In genomic region chr3:121600388-121600787, GRCm38 (mm10) we compare ENCODE assay signal across 26 mouse cellular contexts.
DNase-seq lines count a peak whose midpoint lies in the region; ATAC-seq and TF ChIP-seq lines count a peak whose summit lies in the region.
"Had no signal": no experiment of that assay in that cellular context is flagged by ENCODE, and none has a peak within 500 bp of the region (broad histone marks: within the 10 kb centered on the region; RNA-seq: fewer than 3 reads in every experiment).

No protein-coding gene starts in this region.

- H3K27ac ChIP-seq in CH12.LX (ENCODE audit: insufficient read depth, low read depth) (no peak overlapping the region), ES-Bruce4 (ENCODE audit: insufficient read depth, low read length) (no peak overlapping the region; the same call in 1 of the 2 replicates)
- no peak overlapping the region for H3K27ac ChIP-seq in forebrain, embryonic 12.5 days
- H3K27ac ChIP-seq: embryonic facial prominence, embryonic 13.5 days; embryonic facial prominence, embryonic 15.5 days; forebrain, embryonic 10.5 days; forebrain, embryonic 13.5 days; forebrain, embryonic 15.5 days had no signal

- no peak for TF ChIP-seq POLR2A in CH12.LX (IDR thresholded peaks at IDR 0.05; ENCODE audit: low read depth, low read length)
- TF ChIP-seq POLR2A in ES-Bruce4 (IDR thresholded peaks at IDR 0.05; ENCODE audit: insufficient read depth, low read length) = no peak

- peak; percentile 70 for TF ChIP-seq EP300 in CH12.LX (IDR thresholded peaks at IDR 0.05; ENCODE audit: low read length)
- no peak for TF ChIP-seq EP300 in ES-Bruce4 (IDR thresholded peaks at IDR 0.05; ENCODE audit: insufficient read depth, low read depth, low read length)

- H3K4me3 ChIP-seq in CH12.LX (replicated peaks in 1 of 3; ENCODE audit: low read depth in 2 of 3, low read length in 2 of 3, poor library complexity in 1 of 3) (no peak overlapping the region), ES-Bruce4 (ENCODE audit: low read depth, low read length) (no peak overlapping the region)
- H3K4me3 ChIP-seq in forebrain, embryonic 12.5 days (replicated peaks) = no peak overlapping the region
- H3K4me3 ChIP-seq: embryonic facial prominence, embryonic 13.5 days; embryonic facial prominence, embryonic 15.5 days; erythroblast, embryonic 14.5 days; forebrain, embryonic 10.5 days; forebrain, embryonic 13.5 days; forebrain, embryonic 15.5 days had no signal

- TF ChIP-seq CTCF in CH12.LX (conservative IDR thresholded peaks at IDR 0.05 in 1 of 2, IDR thresholded peaks at IDR 0.05 in 1 of 2; ENCODE audit: low read depth in 2 of 2, low read length in 2 of 2) (no peak), ES-Bruce4 (IDR thresholded peaks at IDR 0.05; ENCODE audit: low read depth, low read length) (no peak)

- WGBS in forebrain, embryonic 12.5 days = 92% methylated on average over 4 of the region's 4 CpGs

- H3K79me2 ChIP-seq in CH12.LX (replicated peaks; ENCODE audit: control insufficient read depth, extremely low read depth, insufficient read depth, poor library complexity, severe bottlenecking) = no peaks in the 10 kb centered on the region

- TF ChIP-seq RAD21 in CH12.LX (IDR thresholded peaks at IDR 0.05; ENCODE audit: low read depth, low read length) = no peak

- in situ Hi-C loops in CH12.LX (cut with MboI; ENCODE audit: low pct_ligation_motif_present, low pct_unique_long_range_greater_than_20kb, low sequenced_read_pairs) = no loop called here

- H3K9ac ChIP-seq in CH12.LX (ENCODE audit: insufficient read depth, low read depth) = no peak overlapping the region
- H3K9ac ChIP-seq in ES-Bruce4 (ENCODE audit: low read depth, poor library complexity, severe bottlenecking) = peak overlapping the region; percentile 69; the same call in 1 of the 2 replicates
- H3K9ac ChIP-seq in forebrain, embryonic 12.5 days = no peak overlapping the region
- H3K9ac ChIP-seq: embryonic facial prominence, embryonic 13.5 days; embryonic facial prominence, embryonic 15.5 days; forebrain, embryonic 13.5 days; forebrain, embryonic 15.5 days; forebrain, postnatal 0 days had no signal

- no peaks in the 10 kb centered on the region for H3K9me3 ChIP-seq in CH12.LX (replicated peaks; ENCODE audit: low read length)
- H3K9me3 ChIP-seq in ES-Bruce4 (replicated peaks; ENCODE audit: control insufficient read depth, insufficient read depth, low read length, poor library complexity, severe bottlenecking) = no peaks in the 10 kb centered on the region
- no peaks in the 10 kb centered on the region for H3K9me3 ChIP-seq in forebrain, embryonic 12.5 days
- H3K9me3 ChIP-seq: embryonic facial prominence, embryonic 13.5 days; embryonic facial prominence, embryonic 15.5 days; forebrain, embryonic 10.5 days; forebrain, embryonic 13.5 days; forebrain, embryonic 15.5 days; G1E had no signal

- H3K4me1 ChIP-seq in CH12.LX (ENCODE audit: control insufficient read depth in 1 of 2, insufficient read depth in 2 of 2) (peaks cover 6 to 18% of the 10 kb centered on the region in 2 experiments), ES-Bruce4 (ENCODE audit: control insufficient read depth, insufficient read depth, low read length) (no peaks in the 10 kb centered on the region)
- peaks cover 6% of the 10 kb centered on the region; the same call in 1 of the 2 replicates for H3K4me1 ChIP-seq in forebrain, embryonic 12.5 days
- H3K4me1 ChIP-seq: forebrain, embryonic 15.5 days had no signal

- H3K4me2 ChIP-seq in CH12.LX (ENCODE audit: insufficient read depth, low read depth, poor library complexity, severe bottlenecking) = no peak overlapping the region
- no peak overlapping the region for H3K4me2 ChIP-seq in forebrain, embryonic 12.5 days
- H3K4me2 ChIP-seq: embryonic facial prominence, embryonic 13.5 days; embryonic facial prominence, embryonic 15.5 days; forebrain, embryonic 13.5 days; forebrain, embryonic 15.5 days had no signal

- DNase-seq in A20 (ENCODE audit: low read depth, low spot score) (peak; percentile 19), CH12.LX (ENCODE audit: extremely low read depth) (peak; percentile 48)
- DNase-seq in right cerebral cortex, postnatal 14 days = no peak
- DNase-seq in neural tube, embryonic 10.5 days (ENCODE audit: extremely low spot score, low spot score) = no peak
- DNase-seq: adrenal gland, adult 8-10 months; adrenal gland, postnatal 14 days; adrenal gland, postnatal 36 days; cerebellum, adult 11-12 months; cerebellum, adult 8-10 months; cerebellum, adult 9-11 months; cerebellum, postnatal 14 days; cerebellum, postnatal 36 days; embryo, embryonic 11 days; forebrain, postnatal 0 days had no signal

- ATAC-seq in forebrain, embryonic 12.5 days (ENCODE audit: low FRiP score) = no peak
- ATAC-seq: activated CD4-positive, CD25-positive, alpha-beta regulatory T cell, adult 4 months; CD4-positive, CD25-positive, alpha-beta regulatory T cell, adult 4 months; forebrain, embryonic 13.5 days; forebrain, embryonic 15.5 days; forebrain, postnatal 0 days; Patski had no signal

- no peaks in the 10 kb centered on the region for H3K27me3 ChIP-seq in CH12.LX (replicated peaks)
- H3K27me3 ChIP-seq in ES-Bruce4 (ENCODE audit: control insufficient read depth, insufficient read depth, low read length, poor library complexity, severe bottlenecking) = no peaks in the 10 kb centered on the region
- no peaks in the 10 kb centered on the region for H3K27me3 ChIP-seq in forebrain, embryonic 12.5 days
- H3K27me3 ChIP-seq: embryonic facial prominence, embryonic 13.5 days; embryonic facial prominence, embryonic 15.5 days; forebrain, embryonic 13.5 days; forebrain, embryonic 15.5 days; Patski had no signal

- H3K36me3 ChIP-seq in CH12.LX (replicated peaks in 1 of 2; ENCODE audit: control insufficient read depth in 1 of 2, insufficient read depth in 1 of 2, low read length in 1 of 2) (no peaks in the 10 kb centered on the region), ES-Bruce4 (ENCODE audit: control insufficient read depth, insufficient read depth, low read length, poor library complexity, severe bottlenecking) (no peaks in the 10 kb centered on the region)
- no peaks in the 10 kb centered on the region for H3K36me3 ChIP-seq in forebrain, embryonic 12.5 days (replicated peaks)
- H3K36me3 ChIP-seq: embryonic facial prominence, embryonic 13.5 days; embryonic facial prominence, embryonic 15.5 days; forebrain, embryonic 10.5 days; forebrain, embryonic 15.5 days; G1E had no signal

- dilution Hi-C loops in CH12.LX (cut with MboI; ENCODE audit: extremely low pct_ligation_motif_present, extremely low pct_unique_long_range_greater_than_20kb, low sequenced_read_pairs) = no loop called here

TF ChIP-seq in CH12.LX, 34 proteins besides CTCF, POLR2A, EP300 and RAD21:
- TF ChIP-seq MAFK (IDR thresholded peaks at IDR 0.05; ENCODE audit: insufficient replicate concordance, low read length) (no peak), IRF4 (IDR thresholded peaks at IDR 0.05; ENCODE audit: low read depth, low read length) (peak; percentile 53), RCOR1 (conservative IDR thresholded peaks at IDR 0.05; ENCODE audit: low read depth, low read length) (no peak), MEF2A (IDR thresholded peaks at IDR 0.05; ENCODE audit: borderline replicate concordance, low read depth, low read length) (0 out of 2 replicates have a peak, but pooled peaks have one; percentile 16), ELF1 (IDR thresholded peaks at IDR 0.05; ENCODE audit: low read depth, low read length) (no peak), ZMIZ1 (IDR thresholded peaks at IDR 0.05; ENCODE audit: low read depth, low read length) (no peak), ETS1 (conservative IDR thresholded peaks at IDR 0.05; ENCODE audit: low read depth, low read length) (peak; percentile 80), ZC3H11A (IDR thresholded peaks at IDR 0.05; ENCODE audit: low read depth, low read length) (no peak), SMC3 (IDR thresholded peaks at IDR 0.05; ENCODE audit: low read depth, low read length) (no peak), SIN3A (IDR thresholded peaks at IDR 0.05; ENCODE audit: low read length) (no peak), JUND (conservative IDR thresholded peaks at IDR 0.05; ENCODE audit: low read depth, low read length) (peak; percentile 77), BHLHE40 (IDR thresholded peaks at IDR 0.05; ENCODE audit: low read depth, low read length) (peak; percentile 31; the same call in 1 of the 2 replicates), GABPA (IDR thresholded peaks at IDR 0.05; ENCODE audit: insufficient replicate concordance, low read depth, low read length) (no peak), ZKSCAN1 (IDR thresholded peaks at IDR 0.05; ENCODE audit: borderline replicate concordance, low read depth, low read length) (no peak), MAZ (IDR thresholded peaks at IDR 0.05; ENCODE audit: low read depth, low read length) (no peak), KAT2A (IDR thresholded peaks at IDR 0.05; ENCODE audit: insufficient replicate concordance, low read length) (no peak), MXI1 (IDR thresholded peaks at IDR 0.05; ENCODE audit: low read depth, low read length) (no peak), JUN (IDR thresholded peaks at IDR 0.05; ENCODE audit: insufficient read depth, low read depth, low read length) (peak; percentile 60; the same call in 1 of the 2 replicates)

Comparison
In these comparisons a context has a peak if more than half of its experiments do, and no peak if none do; other contexts are left out.
1. DNase-seq: peak in A20 (single experiment) and CH12.LX (single experiment); none in right cerebral cortex, postnatal 14 days (single experiment) and neural tube, embryonic 10.5 days (single experiment).